Mouse (Mus musculus) ES-Bruce4 (cell line): ENCODE results near the gene Parvg.

ENCODE experiments used
- EP300 ChIP-seq: IDR thresholded peaks from 2 replicates; pipeline ENCODE4 v1.6.1; 2011; ENCODE audit warnings: low read depth, low read length; ENCODE audit not compliant: insufficient read depth
- POLR2A ChIP-seq: IDR thresholded peaks from one replicate; pipeline ENCODE4 v1.8.1; 2011; ENCODE audit warnings: low read length; ENCODE audit not compliant: insufficient read depth

GRCm38 (mm10) chr15:84324870-84325553 is 1.2 kb downstream of the Parvg start:
- TF ChIP-seq EP300 (no peak), POLR2A (no peak)
